Mouse (Mus musculus): ENCODE data around the gene Eef2kmt.
"Not testable (repeated sequence)": the region's sequence is repeated elsewhere in the genome, so short reads cannot be mapped to it uniquely, and the experiment has no call there.

Gene Eef2kmt

DNA sequence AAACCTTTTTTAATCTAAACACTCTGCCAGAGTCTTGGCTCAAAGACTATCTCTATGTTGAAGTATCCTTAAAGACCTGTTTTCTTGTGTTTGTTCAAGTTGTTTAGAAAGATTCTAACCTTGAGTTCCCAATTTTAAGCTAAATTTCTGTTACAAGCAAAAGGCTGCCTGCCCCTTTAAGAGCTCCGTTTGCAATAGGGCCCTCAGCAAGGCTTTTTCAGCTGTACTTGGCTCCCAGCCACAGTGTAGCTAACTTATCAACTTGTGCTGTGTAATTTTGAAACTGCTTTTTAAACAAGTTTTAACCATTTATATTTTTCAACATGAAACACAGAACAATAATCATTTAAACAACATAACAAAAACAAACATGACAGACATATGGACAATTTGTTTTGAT lies 29.2 kb downstream of the Eef2kmt start:
- DNase-seq (ENCODE audit: low read depth, low spot score): not testable (repeated sequence)

DNA sequence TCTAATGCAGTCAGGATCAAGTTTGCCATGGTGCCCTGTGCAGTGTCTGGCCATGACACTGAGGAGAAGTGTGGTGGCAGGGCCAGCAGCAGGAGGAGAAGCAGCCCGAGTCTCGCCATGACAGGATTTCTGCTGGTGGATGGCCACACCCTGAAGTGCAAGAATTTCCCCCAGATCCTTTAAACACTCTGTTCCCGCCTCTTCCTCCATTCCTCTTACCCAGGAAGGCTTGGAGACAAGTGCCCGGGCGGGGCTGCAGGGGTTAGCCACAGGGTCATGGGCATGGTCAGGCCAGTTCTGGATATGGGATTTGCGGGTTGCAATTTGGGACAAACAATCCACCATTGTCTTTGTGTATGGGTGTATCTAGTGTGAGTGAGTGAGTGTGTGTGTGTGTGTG lies 33.6 kb downstream of the Eef2kmt start, which contains the start of gene AU021092:
Gene AU021092 (minus strand): TSS at position 160 of the 400 bp plus-strand sequence.
- DNase-seq (ENCODE audit: low read depth, low spot score): no peak

- DNase-seq (ENCODE audit: low read depth, low spot score): no peak
Observed at GRCm38 (mm10) chr16:5221403-5221802, 34.4 kb downstream of the Eef2kmt start.

- no peak for DNase-seq (ENCODE audit: low read depth, low spot score)
Observed at GRCm38 (mm10) chr16:5217341-5218133, 38.2 kb downstream of the Eef2kmt start.

DNA sequence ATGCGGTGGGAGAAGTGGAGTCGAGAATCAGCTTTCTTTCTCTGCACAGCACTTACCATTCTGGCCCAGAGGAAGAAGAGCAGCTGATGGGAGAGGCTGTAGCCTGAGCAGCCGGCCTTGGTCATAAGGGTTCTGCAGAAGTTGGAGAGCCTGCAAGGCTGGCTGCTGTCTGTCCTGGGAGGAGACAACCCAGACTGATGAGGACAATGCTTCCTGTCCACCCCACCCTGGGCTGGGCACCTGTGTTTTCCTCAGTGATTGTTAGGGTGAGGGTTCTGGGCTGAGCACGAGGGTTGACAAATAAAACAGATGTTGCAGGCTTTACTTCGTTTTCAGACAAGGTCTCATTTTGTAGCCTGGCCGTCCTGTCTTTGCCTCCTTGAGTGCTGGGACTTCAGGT lies 39.1 kb downstream of the Eef2kmt start:
- DNase-seq (ENCODE audit: low read depth, low spot score): no peak

DNA sequence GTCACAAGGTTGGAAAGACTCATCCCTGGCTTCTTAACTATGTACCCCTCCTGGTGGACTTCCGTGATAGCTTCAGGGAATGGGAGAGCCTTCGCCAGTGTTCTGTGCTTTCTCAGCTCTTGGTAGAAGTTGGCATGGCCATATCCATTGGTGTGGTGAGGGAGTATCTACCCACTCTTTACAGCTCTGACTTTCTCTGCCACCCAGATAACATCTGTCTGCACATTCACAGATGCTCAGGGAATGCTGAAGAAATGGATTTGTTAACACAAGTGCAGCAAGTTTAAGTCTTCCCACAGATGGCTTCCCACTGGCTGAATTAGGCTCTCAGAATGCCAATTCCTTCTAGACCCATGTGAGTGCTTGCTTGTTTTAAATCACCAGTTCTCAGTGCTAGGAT lies 41.7 kb downstream of the Eef2kmt start:
- DNase-seq (ENCODE audit: low read depth, low spot score): no peak

GRCm38 (mm10) chr16:5212150-5212549 lies 43.6 kb downstream of the Eef2kmt start:
- DNase-seq (ENCODE audit: low read depth, low spot score): no peak

GRCm38 (mm10) chr16:5210365-5210764 lies 45.4 kb downstream of the Eef2kmt start:
- no peak for DNase-seq (ENCODE audit: low read depth, low spot score)

DNA sequence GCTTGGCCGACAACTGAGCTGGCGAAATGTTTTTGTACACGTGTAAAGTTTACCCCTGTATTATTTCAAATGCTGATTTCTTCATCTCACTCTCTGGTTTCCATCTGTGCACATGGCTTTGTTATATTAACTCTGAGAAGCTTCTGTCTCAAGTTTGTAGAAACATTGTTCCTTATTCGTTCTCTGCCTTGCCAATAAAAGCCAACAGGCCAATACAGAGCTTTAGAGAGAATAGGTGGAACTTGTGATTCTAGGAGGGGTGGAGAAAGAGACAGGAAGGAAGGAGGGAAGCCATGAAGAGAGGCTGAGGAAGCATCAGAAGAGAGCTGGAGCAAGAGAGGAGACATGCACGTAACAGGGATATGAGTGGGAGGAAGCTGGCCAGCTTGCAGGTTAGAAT lies 49.7 kb downstream of the Eef2kmt start:
- no peak for DNase-seq (ENCODE audit: low read depth, low spot score)

DNA sequence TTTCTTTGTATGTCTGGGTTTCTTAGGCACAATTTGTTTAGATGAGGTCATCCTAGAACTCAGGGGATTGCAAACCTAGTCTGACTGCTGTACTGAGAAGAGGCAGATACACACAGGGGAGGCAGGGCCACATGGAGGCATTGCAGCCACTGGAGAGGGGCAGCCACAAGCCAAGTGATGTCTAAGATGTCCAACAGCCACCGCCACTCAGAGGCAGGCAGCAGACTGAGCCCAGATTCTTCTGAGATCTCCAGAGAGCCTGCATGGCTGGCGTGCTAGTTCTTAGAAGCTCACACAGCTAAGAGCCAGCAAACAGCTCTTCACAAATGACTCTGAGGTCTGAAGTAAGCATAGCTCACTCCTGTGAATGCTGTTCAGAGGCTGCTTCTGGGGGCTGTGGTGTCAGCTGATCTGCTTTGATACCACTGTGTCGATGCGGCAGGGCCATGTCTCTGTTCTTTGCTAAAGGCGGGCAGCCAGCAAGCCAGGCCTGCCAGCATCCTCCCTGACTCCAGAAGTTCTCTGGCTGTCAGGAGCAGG lies 50.3 kb downstream of the Eef2kmt start:
- DNase-seq (ENCODE audit: low read depth, low spot score): no peak

GRCm38 (mm10) chr16:5203668-5204433 lies 51.9 kb downstream of the Eef2kmt start, which contains the start of gene Nagpa:
Gene Nagpa, minus strand, starts transcription at chr16:5204012.
- DNase-seq (ENCODE audit: low read depth, low spot score): peak; percentile 88

DNA sequence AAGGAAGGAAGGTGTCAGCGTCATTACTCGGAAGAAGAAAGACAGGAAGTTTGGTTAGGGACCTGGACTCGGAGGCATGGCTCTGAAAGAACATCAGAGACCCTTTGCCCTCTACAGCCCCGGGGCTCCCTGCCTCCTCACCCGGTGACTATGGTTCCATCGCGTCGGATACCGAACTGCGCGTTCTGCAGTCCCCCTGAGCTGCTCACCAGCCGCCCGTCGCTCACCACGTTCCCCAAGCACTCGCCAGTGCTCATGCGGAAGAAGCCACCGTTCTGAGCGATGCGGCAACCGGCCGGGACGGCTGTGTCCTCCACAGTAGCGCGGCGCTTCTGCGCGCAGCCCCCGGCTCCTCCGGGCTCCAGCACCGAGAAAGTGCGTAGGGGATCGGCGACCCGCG lies 52.6 kb downstream of the Eef2kmt start:
- peak; percentile 52 for DNase-seq (ENCODE audit: low read depth, low spot score)

GRCm38 (mm10) chr16:5202681-5203080 lies 53.1 kb downstream of the Eef2kmt start:
- peak; percentile 67 for DNase-seq (ENCODE audit: low read depth, low spot score)

GRCm38 (mm10) chr16:5195080-5195479 lies 60.7 kb downstream of the Eef2kmt start:
- peak; percentile 65 for DNase-seq (ENCODE audit: low read depth, low spot score)
